Comparison of ENCODE assay signal across 8 mouse cellular contexts in the genomic region with DNA sequence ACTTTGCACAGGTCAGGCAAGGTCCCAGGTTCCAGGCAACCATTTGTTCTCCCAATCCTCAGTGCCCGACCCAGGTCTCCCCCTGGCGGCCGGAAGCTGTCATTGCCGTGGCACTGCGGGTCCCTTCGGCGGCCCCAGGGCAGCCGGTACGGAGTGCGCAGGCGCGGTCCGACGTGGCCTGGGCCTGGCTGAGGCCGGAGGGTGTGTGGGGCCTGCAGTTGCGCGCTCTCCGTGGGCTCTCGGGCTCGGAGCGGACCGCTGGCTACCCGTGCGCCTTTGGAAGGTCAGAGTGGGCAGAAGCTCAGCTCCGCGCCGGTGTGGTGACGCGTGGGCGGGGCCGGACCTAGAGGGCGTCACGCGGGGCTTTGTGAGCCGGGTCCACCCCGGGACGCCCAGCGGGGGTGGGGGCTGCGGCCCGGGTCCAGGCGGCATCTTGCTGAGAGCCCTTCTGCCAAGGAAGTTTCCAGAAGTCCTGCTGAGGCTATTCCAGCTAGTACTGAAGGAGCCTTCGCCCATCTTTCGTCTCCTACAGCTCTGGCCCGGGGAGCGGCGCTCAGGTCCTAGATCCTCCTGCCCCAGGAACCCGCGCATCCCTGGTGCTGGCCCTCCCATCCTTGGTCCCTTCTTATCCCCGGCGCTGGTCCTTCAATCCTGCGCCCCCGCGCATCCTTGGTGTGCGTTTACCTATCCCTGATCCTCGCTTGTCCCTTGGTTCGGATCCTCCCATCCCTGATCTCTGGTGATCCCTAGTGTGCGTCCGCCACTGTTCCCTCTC. TPM values are rescaled to one million over a fixed set of nuclear protein-coding genes. Genes with fewer than 3 reads are reported as not detected.
A peak's percentile ranks its signal among the peaks of the same experiment; 100 is the strongest.
DNase-seq lines count a peak whose midpoint lies in the region; ATAC-seq lines count a peak whose summit lies in the region.

A gene (plus strand): TSS at position 174 of the 775 bp plus-strand sequence.

- H3K36me3 ChIP-seq in hindbrain, embryonic 13.5 days, result peaks cover 6% of the 10 kb centered on the region

- peak; percentile 96 for ATAC-seq in hindbrain, embryonic 13.5 days (ENCODE audit: low FRiP score)

- peak within 1 kb of the TSS; percentile 91 for H3K27ac ChIP-seq in hindbrain, embryonic 13.5 days

- no peaks in the 10 kb centered on the region for H3K27me3 ChIP-seq in hindbrain, embryonic 13.5 days

- peaks cover 26% of the 10 kb centered on the region for H3K4me1 ChIP-seq in hindbrain, embryonic 13.5 days (replicated peaks)

- peak within 1 kb of the TSS; percentile 72 for H3K4me3 ChIP-seq in hindbrain, embryonic 13.5 days

- no peaks in the 10 kb centered on the region for H3K9me3 ChIP-seq in hindbrain, embryonic 13.5 days

- peak; percentile 96 for DNase-seq in NIH3T3 (ENCODE audit: low read depth)
- peak; percentile 99 to 100 for DNase-seq in cerebellum, postnatal 10 days
- peak; percentile 83 to 92 for DNase-seq in frontal cortex, postnatal 14 days (ENCODE audit: low spot score in 2 of 2)
- peak; percentile 94 to 97 for DNase-seq in layer of hippocampus, postnatal 25 days (ENCODE audit: extremely low spot score in 1 of 2, low spot score in 1 of 2)
- peak; percentile 94 for DNase-seq in lung, postnatal 25 days (ENCODE audit: low spot score)
- DNase-seq in retina, embryonic 14.5 days (ENCODE audit: low spot score), result peak; percentile 95
- peak; percentile 97 for DNase-seq in thymus, postnatal 4 days

- H3K4me2 ChIP-seq in hindbrain, embryonic 13.5 days, result peak within 1 kb of the TSS; percentile 78

- peak within 1 kb of the TSS; percentile 91 for H3K9ac ChIP-seq in hindbrain, embryonic 13.5 days

- 1% methylated on average over 58 of the region's 58 CpGs for WGBS in hindbrain, embryonic 13.5 days

RNA-seq across cellular contexts. Expression of the gene that starts here (rescaled TPM):
- 20.0 and 21.7 TPM in 2 replicates for polyA plus RNA-seq in hindbrain, embryonic 13.5 days (2015; fragmentation: Nextera tagmentation; extraction: Ambion mirVana)
- 10 to 100 TPM; 31.9 to 33.1 TPM for total RNA-seq in layer of hippocampus, postnatal 25 days (2021)

Comparison
In these comparisons a context has a peak if more than half of its experiments do, and no peak if none do; other contexts are left out.
1. Peak in every context shown above with its lines: DNase-seq, ATAC-seq, H3K4me3 ChIP-seq and H3K27ac ChIP-seq.